In genomic region chr4:34686874-34687567, GRCm38 (mm10) we compare ENCODE assay signal across 8 mouse cellular contexts. TPM values are rescaled to one million over a fixed set of nuclear protein-coding genes. Genes with fewer than 3 reads are reported as not detected.
DNase-seq lines count a peak whose midpoint lies in the region; ATAC-seq lines count a peak whose summit lies in the region.

TSS of gene Slc35a1 (minus strand) at chr4:34687438.

- H3K4me1 ChIP-seq in intestine, embryonic 14.5 days (replicated peaks; ENCODE audit: control insufficient read depth, insufficient read depth, low read length) = peaks cover 3% of the 10 kb centered on the region; the same call in 1 of the 2 replicates

- peak within 1 kb of the TSS; percentile 75 for H3K4me3 ChIP-seq in intestine, embryonic 14.5 days (ENCODE audit: low read depth, low read length)

- WGBS in intestine, embryonic 14.5 days = under 1% methylated on average over 59 of the region's 65 CpGs

- peak within 1 kb of the TSS; percentile 94 for H3K27ac ChIP-seq in intestine, embryonic 14.5 days (ENCODE audit: low read depth)

- peak within 1 kb of the TSS; percentile 68 for H3K4me2 ChIP-seq in intestine, embryonic 14.5 days (ENCODE audit: low read length)

- no peaks in the 10 kb centered on the region for H3K9me3 ChIP-seq in intestine, embryonic 14.5 days (ENCODE audit: control insufficient read depth, low read length)

- H3K27me3 ChIP-seq in intestine, embryonic 14.5 days (replicated peaks; ENCODE audit: control insufficient read depth, insufficient read depth, low read length) = no peaks in the 10 kb centered on the region

- peak; percentile 95 for ATAC-seq in intestine, embryonic 14.5 days (replicated peaks; ENCODE audit: low FRiP score, low TSS enrichment, low read depth)

- peak within 1 kb of the TSS; percentile 86 for H3K9ac ChIP-seq in intestine, embryonic 14.5 days (ENCODE audit: low read length)

- intact Hi-C loops in gastrocnemius, postnatal 14 days (cut with DNase I; ENCODE audit: low total_unique reads) = loop anchor here (10.0 kb wide), 1 partner anchor 88 kb away; the partner anchor contains the start of gene Smim8
- intact Hi-C loops in left cerebral cortex, postnatal 14 days (cut with DNase I) = loop anchor here (1.0 to 2.0 kb wide), 2 partner anchors 91 to 196 kb away; partner anchors contain the start of genes Smim8 and Zfp292

- peaks cover 6% of the 10 kb centered on the region; the same call in 1 of the 2 replicates for H3K36me3 ChIP-seq in intestine, embryonic 14.5 days (ENCODE audit: control insufficient read depth, insufficient read depth, low read length)

- peak; percentile 95 to 98 for DNase-seq in adrenal gland, adult (ENCODE audit: inconsistent age in 2 of 2, low spot score in 1 of 2)
- DNase-seq in embryo, embryonic 10.5 days (ENCODE audit: low spot score) = peak; percentile 93
- DNase-seq in gastrocnemius, postnatal 14 days = peak; percentile 95
- DNase-seq in intestine, embryonic 14.5 days (ENCODE audit: low spot score) = peak; percentile 94
- DNase-seq in left cerebral cortex, postnatal 14 days (ENCODE audit: low spot score in 2 of 2) = peak; percentile 93 to 95
- peak; percentile 90 for DNase-seq in mesoderm, embryonic 11.5 days (ENCODE audit: low read depth, low spot score)
- DNase-seq in right cerebral cortex, postnatal 36 days (ENCODE audit: low spot score in 2 of 2) = peak; percentile 94
- DNase-seq in yolk sac, embryonic 10.5 days (ENCODE audit: low spot score) = peak; percentile 89

RNA-seq across cellular contexts. Expression of gene Slc35a1, which starts in this region (rescaled TPM):
- 10 to 100 TPM; 11.4 to 12.3 TPM for total RNA-seq in gastrocnemius, postnatal 14 days (2021)
- polyA plus RNA-seq in intestine, embryonic 14.5 days (2014; fragmentation: Nextera tagmentation; extraction: Ambion mirVana) = 66.2 and 69.2 TPM in 2 replicates
- total RNA-seq in left cerebral cortex, postnatal 14 days (2021) = 10 to 100 TPM; 18.5 to 21.8 TPM

Comparison
In these comparisons a context has a peak if more than half of its experiments do, and no peak if none do; other contexts are left out.
1. Peak in every context shown above with its lines: DNase-seq, ATAC-seq, H3K4me3 ChIP-seq and H3K27ac ChIP-seq.